Mouse (Mus musculus) spleen, postnatal 4 days (tissue): ENCODE results near the gene Mmrn2.

Experiments
- DNase-seq, 2 experiments: peaks; one replicate each; pipeline ENCODE4 v3.0.0; 2022; ENCODE audit warnings: low spot score in 2 of 2

Gene Mmrn2

GRCm38 (mm10) chr14:34375415-34375904, at the start of gene Mmrn2:
TSS of gene Mmrn2 (plus strand) at chr14:34375465.
- no peak for DNase-seq

- DNase-seq: no peak
Measured at GRCm38 (mm10) chr14:34326606-34327005, 48.7 kb upstream of the Mmrn2 start.

GRCm38 (mm10) chr14:34327618-34328017, 47.6 kb upstream of the Mmrn2 start:
- DNase-seq: no peak

- DNase-seq: no peak
Measured at GRCm38 (mm10) chr14:34330657-34331158, 44.6 kb upstream of the Mmrn2 start.

- DNase-seq: no peak
Measured at GRCm38 (mm10) chr14:34331886-34332285, 43.4 kb upstream of the Mmrn2 start.

GRCm38 (mm10) chr14:34332476-34332875, 42.8 kb upstream of the Mmrn2 start:
- DNase-seq: no peak

GRCm38 (mm10) chr14:34339446-34339845, 35.8 kb upstream of the Mmrn2 start:
- DNase-seq: no peak

GRCm38 (mm10) chr14:34341993-34342392, 33.3 kb upstream of the Mmrn2 start:
- DNase-seq: no peak

- DNase-seq: no peak
Measured at GRCm38 (mm10) chr14:34343078-34343477, 32.2 kb upstream of the Mmrn2 start.

GRCm38 (mm10) chr14:34344361-34344760, 30.9 kb upstream of the Mmrn2 start:
- DNase-seq: no peak

GRCm38 (mm10) chr14:34345771-34346566, 29.3 kb upstream of the Mmrn2 start:
- DNase-seq: no peak

- DNase-seq: no peak
Measured at GRCm38 (mm10) chr14:34347084-34347483, 28.2 kb upstream of the Mmrn2 start.

GRCm38 (mm10) chr14:34348301-34348700, 27.0 kb upstream of the Mmrn2 start:
- no peak for DNase-seq

GRCm38 (mm10) chr14:34349007-34349406, 26.3 kb upstream of the Mmrn2 start:
- DNase-seq: no peak

GRCm38 (mm10) chr14:34351660-34352059, 23.6 kb upstream of the Mmrn2 start:
- no peak for DNase-seq

GRCm38 (mm10) chr14:34352523-34352922, 22.7 kb upstream of the Mmrn2 start:
- DNase-seq: no peak

- no peak for DNase-seq
Measured at GRCm38 (mm10) chr14:34353326-34353725, 21.9 kb upstream of the Mmrn2 start.

GRCm38 (mm10) chr14:34354456-34354855, 20.8 kb upstream of the Mmrn2 start:
- no peak for DNase-seq

- DNase-seq: no peak
Measured at GRCm38 (mm10) chr14:34355301-34355700, 20.0 kb upstream of the Mmrn2 start, which contains the start of gene Fam25c. TSS of gene Fam25c (minus strand) at chr14:34355433.

GRCm38 (mm10) chr14:34357671-34358455, 17.4 kb upstream of the Mmrn2 start:
- no peak for DNase-seq

GRCm38 (mm10) chr14:34359676-34360244, 15.5 kb upstream of the Mmrn2 start:
- no peak for DNase-seq

GRCm38 (mm10) chr14:34360251-34360650, 15.0 kb upstream of the Mmrn2 start:
- no peak for DNase-seq
